Mouse (Mus musculus) heart, embryonic 14.5 days (tissue): ENCODE results near the gene Itga9. TPM values are rescaled to one million over a fixed set of nuclear protein-coding genes. Genes with fewer than 3 reads are reported as not detected.

Experiments used
- ATAC-seq: fragments of 200-750 bp; cut with Nextera tagmentation; 2 replicates; pipeline ENCODE4 v1.8.0; 2017; ENCODE audit warnings: low read depth, moderate TSS enrichment; ENCODE audit not compliant: insufficient number of reproducible peaks, insufficient read depth, low FRiP score
- H3K27ac ChIP-seq, 2 experiments: fragments of 200-500 bp in 1 of 2; fragments of 300-500 bp in 1 of 2; sonication (generic) in 1 of 2; replicated peaks in 1 of 2; 2 replicates each; pipeline ENCODE4 v1.5.1; 2012 to 2014; ENCODE audit warnings: low read depth in 2 of 2, low read length in 2 of 2, control low read depth in 1 of 2, mild to moderate bottlenecking in 1 of 2, mixed read lengths in 1 of 2; ENCODE audit not compliant: control insufficient read depth in 1 of 2, insufficient read depth in 1 of 2
- H3K27me3 ChIP-seq: fragments of 300-500 bp; sonication (generic); 2 replicates; pipeline ENCODE4 v1.6.1; 2014; ENCODE audit warnings: mild to moderate bottlenecking, low read length, control low read depth; ENCODE audit not compliant: control insufficient read depth, insufficient read depth
- H3K36me3 ChIP-seq: fragments of 300-500 bp; sonication (generic); 2 replicates; pipeline ENCODE4 v1.6.1; 2014; ENCODE audit warnings: mild to moderate bottlenecking, control low read depth, low read length, mixed read lengths; ENCODE audit not compliant: control insufficient read depth, insufficient read depth
- H3K4me1 ChIP-seq, 2 experiments: fragments of 200-500 bp in 1 of 2; fragments of 300-500 bp in 1 of 2; sonication (generic) in 1 of 2; 2 replicates each; pipeline ENCODE4 v1.6.1; 2012 to 2014; ENCODE audit warnings: low read length in 2 of 2, control low read depth in 1 of 2, mixed read lengths in 1 of 2; ENCODE audit not compliant: control insufficient read depth in 2 of 2, insufficient read depth in 2 of 2
- H3K4me2 ChIP-seq: fragments of 300-500 bp; sonication (generic); 2 replicates; pipeline ENCODE4 v1.6.1; 2014; ENCODE audit warnings: mild to moderate bottlenecking, low read length
- H3K4me3 ChIP-seq, 2 experiments: fragments of 200-500 bp in 1 of 2; fragments of 300-500 bp in 1 of 2; sonication (generic) in 1 of 2; 2 replicates each; pipeline ENCODE4 v1.5.1; 2012 to 2014; ENCODE audit warnings: low read length in 2 of 2, mild to moderate bottlenecking in 2 of 2, control low read depth in 1 of 2, low read depth in 1 of 2, moderate library complexity in 1 of 2; ENCODE audit not compliant: control insufficient read depth in 1 of 2, insufficient read depth in 1 of 2
- H3K9ac ChIP-seq: fragments of 300-500 bp; sonication (generic); 2 replicates; pipeline ENCODE4 v1.6.1; 2014; ENCODE audit warnings: mild to moderate bottlenecking, low read length
- H3K9me3 ChIP-seq: fragments of 300-500 bp; sonication (generic); 2 replicates; pipeline ENCODE4 v1.6.1; 2016; ENCODE audit warnings: low read length, control low read depth; ENCODE audit not compliant: control insufficient read depth
- WGBS: fragments of 180-500 bp; shearing (Covaris S2); extraction: QIAGEN DNeasy Blood & Tissue Kit; methylation state at CpG from one replicate; pipeline ENCODE4 v1.1.7; 2014; 5-methylcytosine and 5-hydroxymethylcytosine counted together
- polyA plus RNA-seq: library from polyadenylated mRNA; unstranded; fragments of >200 nt; fragmentation: Nextera tagmentation; extraction: Ambion mirVana; gene quantifications from 2 replicates; pipeline ENCODE4 v1.2.1, GENCODE M21; 2014

The Itga9 gene
- polyA plus RNA-seq, 1 experiment from 2014 or later = 15.2 TPM

GRCm38 (mm10) chr9:118860613-118861141, 254.2 kb downstream of the Itga9 start:
- no peaks in the 10 kb centered on the region for H3K9me3 ChIP-seq
- H3K4me2 ChIP-seq = no peak overlapping the region
- peaks cover 37 to 50% of the 10 kb centered on the region in 2 experiments for H3K4me1 ChIP-seq
- 29% methylated on average over 12 of the region's 12 CpGs for WGBS
- no peak overlapping the region for H3K4me3 ChIP-seq
- no peak overlapping the region for H3K9ac ChIP-seq
- no peak overlapping the region for H3K27ac ChIP-seq
- no peaks in the 10 kb centered on the region for H3K27me3 ChIP-seq
- H3K36me3 ChIP-seq = 0 out of 2 replicates have a peak, but pooled peaks cover 4% of the 10 kb centered on the region
- no peak for ATAC-seq

- no peaks in the 10 kb centered on the region for H3K27me3 ChIP-seq
- H3K4me1 ChIP-seq = peaks cover 29 to 36% of the 10 kb centered on the region in 2 experiments
- H3K9me3 ChIP-seq = no peaks in the 10 kb centered on the region
- ATAC-seq = no peak
- H3K4me3 ChIP-seq = no peak overlapping the region
- 0 out of 2 replicates have a peak, but pooled peaks cover 4% of the 10 kb centered on the region for H3K36me3 ChIP-seq
- no peak overlapping the region for H3K4me2 ChIP-seq
- H3K27ac ChIP-seq = no peak overlapping the region
- WGBS = 79% methylated on average over 12 of the region's 12 CpGs
- H3K9ac ChIP-seq = no peak overlapping the region
These were observed 255.7 kb downstream of the Itga9 start for GRCm38 (mm10) chr9:118862214-118862613.

GRCm38 (mm10) chr9:118862852-118863260, 256.4 kb downstream of the Itga9 start:
- Histone ChIP-seq H3K27ac (peak overlapping the region; percentile 6 to 41; a peak in 2 of 4 replicates), H3K9ac (no peak overlapping the region), H3K4me1 (peaks cover 25 to 31% of the 10 kb centered on the region in 2 experiments), H3K27me3 (no peaks in the 10 kb centered on the region), H3K9me3 (no peaks in the 10 kb centered on the region), H3K4me3 (no peak overlapping the region), H3K36me3 (0 out of 2 replicates have a peak, but pooled peaks cover 4% of the 10 kb centered on the region), H3K4me2 (no peak overlapping the region)
- ATAC-seq = no peak; the same call in 1 of the 2 replicates
- 27% methylated on average over 9 of the region's 9 CpGs for WGBS

GRCm38 (mm10) chr9:118863528-118863927, 257.0 kb downstream of the Itga9 start:
- Histone ChIP-seq H3K4me3 (no peak overlapping the region), H3K36me3 (0 out of 2 replicates have a peak, but pooled peaks cover 5% of the 10 kb centered on the region), H3K4me1 (peaks cover 25 to 31% of the 10 kb centered on the region in 2 experiments), H3K4me2 (no peak overlapping the region), H3K27me3 (no peaks in the 10 kb centered on the region), H3K9ac (no peak overlapping the region), H3K9me3 (no peaks in the 10 kb centered on the region), H3K27ac (peak overlapping the region in 1 of 2 experiments; percentile 41; a peak in 1 of 4 replicates)
- no peak for ATAC-seq
- 95% methylated on average over 8 of the region's 8 CpGs for WGBS

- Histone ChIP-seq H3K4me3 (no peak overlapping the region), H3K4me1 (peaks cover 13 to 16% of the 10 kb centered on the region in 2 experiments), H3K27ac (no peak overlapping the region), H3K27me3 (no peaks in the 10 kb centered on the region), H3K4me2 (no peak overlapping the region), H3K9me3 (no peaks in the 10 kb centered on the region), H3K9ac (no peak overlapping the region), H3K36me3 (peaks cover 22% of the 10 kb centered on the region)
- ATAC-seq = no peak
- 83% methylated on average over 2 of the region's 2 CpGs for WGBS
These were observed 260.5 kb downstream of the Itga9 start for GRCm38 (mm10) chr9:118866949-118867348.

- Histone ChIP-seq H3K27ac (no peak overlapping the region), H3K9me3 (no peaks in the 10 kb centered on the region), H3K27me3 (no peaks in the 10 kb centered on the region), H3K4me1 (peaks cover 5 to 7% of the 10 kb centered on the region in 2 experiments), H3K4me2 (no peak overlapping the region), H3K4me3 (no peak overlapping the region), H3K9ac (no peak overlapping the region), H3K36me3 (peaks cover 28% of the 10 kb centered on the region)
- no peak for ATAC-seq
- 80% methylated on average over 8 of the region's 8 CpGs for WGBS
These were observed 261.4 kb downstream of the Itga9 start for GRCm38 (mm10) chr9:118867851-118868250.

GRCm38 (mm10) chr9:118871089-118871488, 264.6 kb downstream of the Itga9 start:
- Histone ChIP-seq H3K27me3 (no peaks in the 10 kb centered on the region), H3K4me1 (peaks cover 0 to 2% of the 10 kb centered on the region in 2 experiments; a peak in 1 of 4 replicates), H3K9ac (no peak overlapping the region), H3K9me3 (no peaks in the 10 kb centered on the region), H3K36me3 (peaks cover 32% of the 10 kb centered on the region), H3K27ac (no peak overlapping the region), H3K4me3 (no peak overlapping the region), H3K4me2 (no peak overlapping the region)
- 56% methylated on average over 4 of the region's 4 CpGs for WGBS
- no peak for ATAC-seq

GRCm38 (mm10) chr9:118873031-118873430, 266.5 kb downstream of the Itga9 start:
- H3K27ac ChIP-seq = no peak overlapping the region
- H3K9me3 ChIP-seq = no peaks in the 10 kb centered on the region
- H3K4me2 ChIP-seq = no peak overlapping the region
- no peak overlapping the region for H3K4me3 ChIP-seq
- peaks cover 12 to 15% of the 10 kb centered on the region in 2 experiments for H3K4me1 ChIP-seq
- ATAC-seq = no peak
- H3K36me3 ChIP-seq = peaks cover 33% of the 10 kb centered on the region
- H3K27me3 ChIP-seq = no peaks in the 10 kb centered on the region
- no peak overlapping the region for H3K9ac ChIP-seq
- 86% methylated on average over 12 of the region's 12 CpGs for whole genome bisulfite sequencing
